Mouse (Mus musculus) heart, adult 2 months (tissue): ENCODE measurements around the gene Mrgbp.
A peak's percentile ranks its signal among the peaks of the same experiment; 100 is the strongest.

Experiments used
- CTCF ChIP-seq: fragments of 200-600 bp; IDR thresholded peaks from 2 replicates; pipeline ENCODE4 v1.8.1; 2022; ENCODE audit warnings: antibody characterized with exemption, mild to moderate bottlenecking, moderate library complexity
- EP300 ChIP-seq: fragments of 200-500 bp; IDR thresholded peaks from 2 replicates; pipeline ENCODE4 v1.6.1; 2011; ENCODE audit warnings: low read depth, low read length, control low read depth; ENCODE audit not compliant: insufficient read depth
- POLR2A ChIP-seq: fragments of 200-500 bp; IDR thresholded peaks from 2 replicates; pipeline ENCODE4 v1.6.1; 2011; ENCODE audit warnings: mild to moderate bottlenecking, low read depth, low read length, control low read depth; ENCODE audit not compliant: insufficient read depth

DNA sequence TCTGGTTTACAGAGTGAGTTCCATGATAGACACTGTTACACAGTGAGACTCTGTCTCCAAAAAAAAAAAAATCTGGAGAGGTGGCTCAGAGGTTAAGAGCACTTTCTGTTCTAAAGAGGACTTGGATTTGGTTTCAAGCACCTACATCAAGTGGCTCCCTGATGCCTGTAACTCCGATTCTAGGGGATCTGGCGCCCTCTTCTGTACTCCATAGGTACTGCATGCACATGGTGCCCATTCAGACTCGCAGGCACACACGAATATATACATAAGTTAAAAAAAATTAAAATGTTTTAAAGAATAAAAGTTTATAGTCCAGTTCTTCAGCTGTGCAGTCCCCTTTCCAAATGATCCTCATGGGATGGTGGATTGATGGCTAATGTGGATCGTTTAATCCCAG, 20.9 kb upstream of the Mrgbp start:
- no peak for TF ChIP-seq POLR2A
- TF ChIP-seq CTCF = peak; percentile 60
- no peak for TF ChIP-seq EP300
